Mouse (Mus musculus) megakaryocyte, embryonic 14.5 days (primary cell): ENCODE data around the gene Vmn2r29.

Experiments used
- FLI1 ChIP-seq: IDR thresholded peaks from 2 replicates; pipeline ENCODE4 v1.6.1; 2012; ENCODE audit warnings: low read length, inconsistent platforms, mixed read lengths
- GATA1 ChIP-seq: IDR thresholded peaks from 3 replicates; pipeline ENCODE4 v1.6.1; 2012; ENCODE audit warnings: mixed read lengths, low read length, inconsistent platforms, borderline replicate concordance

DNA sequence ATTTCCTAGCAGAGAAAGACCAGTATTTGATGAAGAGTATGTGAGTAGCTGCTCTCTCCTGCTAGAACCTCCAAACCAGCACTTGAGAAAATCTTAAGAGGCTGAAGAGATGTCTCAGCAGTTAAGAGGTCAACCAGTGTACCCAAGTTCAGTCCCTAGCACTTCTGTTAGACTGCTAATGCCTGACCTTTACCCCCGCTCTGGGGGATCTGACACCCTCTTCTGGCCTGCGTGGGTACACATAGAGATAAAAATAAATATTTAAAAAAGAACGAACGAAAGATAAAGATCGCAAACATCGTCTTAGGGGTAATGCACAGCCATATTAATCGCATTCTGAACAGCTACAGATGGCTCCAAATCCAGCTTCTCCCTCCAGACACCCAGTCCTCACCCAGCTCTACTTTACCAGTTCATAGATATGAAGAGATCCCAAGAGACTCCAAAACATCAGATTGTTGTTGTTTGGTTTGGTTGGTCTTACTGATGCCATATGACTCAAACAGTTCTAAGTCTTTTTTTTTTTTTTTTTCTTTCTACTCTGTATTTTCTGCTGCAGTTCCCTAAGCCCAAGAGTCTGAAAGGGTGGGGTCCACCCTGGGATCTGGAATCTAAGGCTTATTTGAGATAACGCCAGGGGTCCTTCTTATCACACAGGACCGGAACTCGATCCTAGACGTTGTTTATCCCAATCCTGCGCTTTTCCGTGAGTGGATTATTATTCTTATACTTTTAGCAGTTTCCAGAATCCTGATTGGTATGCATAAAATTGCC lies 59.5 kb downstream of the Vmn2r29 start:
- no peak for TF ChIP-seq GATA1
- TF ChIP-seq FLI1, result no peak
